Mouse (Mus musculus) liver, embryonic 12.5 days (tissue): ENCODE data around the gene Klf7. TPM values are rescaled to one million over a fixed set of nuclear protein-coding genes. Genes with fewer than 3 reads are reported as not detected.

Source experiments
- ATAC-seq: fragments of 200-750 bp; cut with Nextera tagmentation; 2 replicates; pipeline ENCODE4 v1.8.0; 2017; ENCODE audit warnings: moderate number of reproducible peaks, mild to moderate bottlenecking, moderate library complexity
- H3K27ac ChIP-seq: fragments of 300-500 bp; sonication (generic); 2 replicates; pipeline ENCODE4 v1.5.1; 2016; ENCODE audit warnings: mild to moderate bottlenecking
- H3K27me3 ChIP-seq: fragments of 300-500 bp; sonication (generic); replicated peaks from 2 replicates; pipeline ENCODE4 v1.6.1; 2016; ENCODE audit warnings: mild to moderate bottlenecking, moderate library complexity
- H3K36me3 ChIP-seq: fragments of 300-500 bp; sonication (generic); 2 replicates; pipeline ENCODE4 v1.6.1; 2016; ENCODE audit warnings: mild to moderate bottlenecking, moderate library complexity
- H3K4me1 ChIP-seq: fragments of 300-500 bp; sonication (generic); 2 replicates; pipeline ENCODE4 v1.6.1; 2016
- H3K4me2 ChIP-seq: fragments of 300-500 bp; sonication (generic); 2 replicates; pipeline ENCODE4 v1.6.1; 2016; ENCODE audit warnings: mild to moderate bottlenecking, moderate library complexity
- H3K4me3 ChIP-seq: fragments of 300-500 bp; sonication (generic); 2 replicates; pipeline ENCODE4 v1.5.1; 2016; ENCODE audit warnings: mild to moderate bottlenecking, moderate library complexity
- H3K9ac ChIP-seq: fragments of 300-500 bp; sonication (generic); 2 replicates; pipeline ENCODE4 v1.6.1; 2016; ENCODE audit warnings: mild to moderate bottlenecking, moderate library complexity
- H3K9me3 ChIP-seq: fragments of 300-500 bp; sonication (generic); replicated peaks from 2 replicates; pipeline ENCODE4 v1.6.1; 2016; ENCODE audit warnings: mild to moderate bottlenecking, moderate library complexity
- WGBS: fragments of 180-500 bp; shearing (Covaris S2); methylation state at CpG from one replicate; pipeline ENCODE4 v1.1.7; 2016; ENCODE audit not compliant: insufficient replicate concordance; 5-methylcytosine and 5-hydroxymethylcytosine counted together
- polyA plus RNA-seq: library from polyadenylated mRNA; unstranded; fragments of >200 nt; fragmentation: Nextera tagmentation; extraction: Ambion mirVana; gene quantifications from 2 replicates; pipeline ENCODE4 v1.2.1, GENCODE M21; 2016

Gene Klf7
- polyA plus RNA-seq, 1 experiment from 2014 or later: 7.8 TPM

DNA sequence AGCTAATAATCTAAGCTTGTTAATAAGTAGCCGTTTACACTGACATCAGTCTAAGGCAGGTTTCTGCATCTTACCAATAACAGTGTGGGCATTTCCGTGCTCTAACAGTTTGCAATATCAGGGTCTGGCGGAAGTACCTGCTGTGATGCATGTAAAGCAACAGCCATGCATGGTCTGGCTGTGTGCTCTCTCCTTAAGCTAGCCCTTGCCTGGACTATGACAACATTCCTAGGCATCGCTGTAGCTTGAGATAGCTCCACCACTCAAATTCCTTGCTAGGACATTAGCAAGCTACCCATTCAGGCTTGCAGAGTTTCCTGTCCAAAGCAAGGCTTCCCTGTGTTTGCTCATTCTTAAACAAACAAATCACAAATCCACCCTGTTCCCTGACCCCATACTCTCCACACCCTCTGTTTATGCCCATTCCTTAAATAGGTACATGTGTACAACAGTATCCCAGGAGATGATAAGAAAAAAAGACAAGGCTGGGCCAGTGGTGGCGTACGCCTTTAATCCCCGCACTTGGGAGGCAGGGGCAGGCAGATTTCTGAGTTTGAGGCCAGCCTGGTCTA is 85.1 kb downstream of the Klf7 start:
- H3K27ac ChIP-seq: no peak overlapping the region
- H3K4me2 ChIP-seq: no peak overlapping the region
- H3K36me3 ChIP-seq: peaks cover 16% of the 10 kb centered on the region; the same call in 1 of the 2 replicates
- no peak overlapping the region for H3K4me3 ChIP-seq
- ATAC-seq: peak; percentile 54
- H3K9me3 ChIP-seq: no peaks in the 10 kb centered on the region
- peaks cover 14% of the 10 kb centered on the region for H3K4me1 ChIP-seq
- no peaks in the 10 kb centered on the region for H3K27me3 ChIP-seq
- WGBS: 73% methylated on average over 7 of the region's 7 CpGs
- no peak overlapping the region for H3K9ac ChIP-seq

DNA sequence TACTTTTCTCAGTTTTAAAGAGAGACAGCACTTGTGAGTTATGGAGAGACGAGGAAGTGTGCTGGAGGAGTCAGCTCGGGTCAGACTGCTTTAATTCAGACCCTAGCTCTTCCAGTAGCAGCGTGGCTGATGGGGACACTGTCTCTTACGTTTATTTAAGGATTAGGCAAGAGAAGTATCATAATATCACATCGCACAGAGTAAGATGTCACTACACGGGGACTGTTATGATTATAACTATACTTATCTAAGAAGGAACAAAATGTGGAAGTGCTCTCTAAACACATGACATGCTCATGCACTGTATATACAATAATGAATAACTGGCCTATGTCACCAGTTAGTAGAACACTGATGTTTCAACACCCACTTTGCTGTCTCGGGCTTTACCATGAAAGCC is 86.3 kb downstream of the Klf7 start:
- no peak overlapping the region for H3K27ac ChIP-seq
- WGBS: 54% methylated on average over 7 of the region's 7 CpGs
- ATAC-seq: no peak

DNA sequence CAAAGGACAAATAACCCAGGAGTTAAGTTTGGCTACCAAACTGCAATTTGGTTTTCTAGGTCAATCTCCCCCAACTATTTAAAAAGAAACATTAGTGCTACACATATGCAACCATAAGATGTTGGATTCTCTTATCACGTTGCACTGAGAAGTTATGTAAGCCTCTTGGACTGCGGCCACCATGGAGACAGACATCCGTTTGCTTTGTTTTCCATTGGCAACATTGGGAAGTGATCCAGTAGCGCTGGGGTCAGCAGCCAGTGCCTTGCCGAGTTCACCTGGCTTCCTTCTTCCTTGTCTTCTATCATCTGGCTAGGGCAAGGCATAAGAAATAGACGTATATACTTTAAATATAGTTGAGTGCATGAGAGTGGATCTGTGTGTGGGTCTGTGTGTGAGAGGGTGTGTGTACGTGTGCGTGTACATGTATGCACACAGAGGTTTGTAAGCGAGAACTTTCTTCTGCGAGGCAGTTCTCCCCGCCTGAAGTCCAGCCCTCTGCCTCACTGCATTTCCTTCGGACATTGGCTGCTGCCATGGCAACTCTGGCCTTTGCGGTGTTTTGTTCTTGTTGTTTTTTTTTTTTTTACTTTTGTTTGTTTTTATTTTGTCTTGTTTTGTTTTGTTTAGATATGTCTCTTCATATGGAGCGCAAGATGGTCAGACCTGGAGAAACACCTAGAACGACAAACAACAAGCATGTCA is 86.8 kb downstream of the Klf7 start:
- Histone ChIP-seq H3K9me3 (no peaks in the 10 kb centered on the region), H3K4me2 (no peak overlapping the region), H3K27ac (no peak overlapping the region), H3K36me3 (peaks cover 15% of the 10 kb centered on the region; the same call in 1 of the 2 replicates), H3K27me3 (no peaks in the 10 kb centered on the region), H3K9ac (no peak overlapping the region), H3K4me3 (no peak overlapping the region), H3K4me1 (peaks cover 3% of the 10 kb centered on the region; the same call in 1 of the 2 replicates)
- 79% methylated on average over 15 of the region's 15 CpGs for WGBS
- ATAC-seq: no peak

More for the DNA sequence above, 86.3 kb downstream of the Klf7 start:
- peaks cover 16% of the 10 kb centered on the region; the same call in 1 of the 2 replicates for H3K36me3 ChIP-seq
- no peak overlapping the region for H3K4me3 ChIP-seq
- no peak overlapping the region for H3K4me2 ChIP-seq
- H3K9ac ChIP-seq: no peak overlapping the region
- H3K9me3 ChIP-seq: no peaks in the 10 kb centered on the region
- no peaks in the 10 kb centered on the region for H3K27me3 ChIP-seq
- H3K4me1 ChIP-seq: peaks cover 6% of the 10 kb centered on the region

DNA sequence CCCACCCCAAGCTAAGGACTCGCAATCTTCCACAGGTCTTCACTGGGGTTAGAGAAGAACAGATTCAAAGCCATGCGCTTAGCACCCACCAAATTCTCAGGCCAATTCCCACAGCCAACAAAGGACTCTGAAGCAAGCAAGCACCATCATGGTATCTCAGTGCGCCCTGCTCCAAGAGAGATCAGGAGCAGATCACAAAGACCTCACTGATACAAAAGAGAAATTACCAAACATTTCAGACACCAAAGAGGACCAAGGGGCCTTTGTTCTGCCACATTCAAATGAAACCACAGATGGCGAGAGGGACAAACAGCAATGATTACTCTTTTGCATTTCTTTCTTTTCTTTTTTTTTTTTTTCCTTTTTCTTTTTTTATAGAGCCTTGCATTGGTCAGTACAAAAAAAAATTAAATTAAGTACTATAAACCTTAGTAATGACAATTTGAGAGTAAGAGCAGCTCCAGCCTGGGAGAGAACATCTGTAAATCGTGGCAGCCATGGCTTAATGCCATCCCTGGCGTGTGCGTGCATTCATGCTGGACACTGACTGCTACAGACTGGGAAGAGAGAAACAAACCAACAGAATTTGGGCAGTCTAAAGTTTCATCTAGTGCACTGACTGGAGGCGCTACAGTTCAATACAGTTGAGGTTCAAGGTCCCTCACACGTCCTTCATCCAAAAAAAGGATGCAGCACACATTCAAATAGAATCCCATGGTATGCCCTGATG is 89.4 kb downstream of the Klf7 start:
- Histone ChIP-seq H3K9me3 (no peaks in the 10 kb centered on the region), H3K4me3 (no peak overlapping the region), H3K4me1 (no peaks in the 10 kb centered on the region; the same call in 1 of the 2 replicates), H3K27ac (no peak overlapping the region), H3K27me3 (no peaks in the 10 kb centered on the region), H3K9ac (no peak overlapping the region), H3K36me3 (peaks cover 13% of the 10 kb centered on the region; the same call in 1 of the 2 replicates), H3K4me2 (no peak overlapping the region)
- no peak for ATAC-seq
- WGBS: 79% methylated on average over 9 of the region's 9 CpGs

DNA sequence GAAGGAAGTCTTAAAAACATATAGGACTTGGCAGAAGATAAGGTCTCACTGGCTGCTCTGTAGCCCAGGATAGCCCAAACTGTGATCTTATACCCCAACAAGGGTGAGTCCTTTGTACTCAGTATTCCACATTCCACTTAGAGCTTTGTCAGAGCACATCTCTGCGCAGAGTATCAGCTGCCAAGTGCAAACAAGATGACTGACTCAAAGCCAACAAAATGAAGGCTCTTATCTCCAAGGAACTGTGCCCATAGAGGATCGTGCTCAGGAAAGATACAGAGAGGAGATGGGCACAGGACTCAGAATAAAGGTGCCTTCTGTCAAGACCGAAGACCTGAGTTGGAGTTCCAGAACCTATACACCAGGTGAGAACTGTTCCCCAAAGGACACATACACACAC is 100.1 kb downstream of the Klf7 start:
- H3K27me3 ChIP-seq: peaks cover 10% of the 10 kb centered on the region
- H3K27ac ChIP-seq: no peak overlapping the region
- no peak overlapping the region for H3K4me2 ChIP-seq
- ATAC-seq: no peak
- H3K36me3 ChIP-seq: no peaks in the 10 kb centered on the region
- no peak overlapping the region for H3K9ac ChIP-seq
- 62% methylated on average over 3 of the region's 3 CpGs for WGBS
- H3K9me3 ChIP-seq: no peaks in the 10 kb centered on the region
- no peak overlapping the region for H3K4me3 ChIP-seq
- H3K4me1 ChIP-seq: 0 out of 2 replicates have a peak, but pooled peaks cover 15% of the 10 kb centered on the region

DNA sequence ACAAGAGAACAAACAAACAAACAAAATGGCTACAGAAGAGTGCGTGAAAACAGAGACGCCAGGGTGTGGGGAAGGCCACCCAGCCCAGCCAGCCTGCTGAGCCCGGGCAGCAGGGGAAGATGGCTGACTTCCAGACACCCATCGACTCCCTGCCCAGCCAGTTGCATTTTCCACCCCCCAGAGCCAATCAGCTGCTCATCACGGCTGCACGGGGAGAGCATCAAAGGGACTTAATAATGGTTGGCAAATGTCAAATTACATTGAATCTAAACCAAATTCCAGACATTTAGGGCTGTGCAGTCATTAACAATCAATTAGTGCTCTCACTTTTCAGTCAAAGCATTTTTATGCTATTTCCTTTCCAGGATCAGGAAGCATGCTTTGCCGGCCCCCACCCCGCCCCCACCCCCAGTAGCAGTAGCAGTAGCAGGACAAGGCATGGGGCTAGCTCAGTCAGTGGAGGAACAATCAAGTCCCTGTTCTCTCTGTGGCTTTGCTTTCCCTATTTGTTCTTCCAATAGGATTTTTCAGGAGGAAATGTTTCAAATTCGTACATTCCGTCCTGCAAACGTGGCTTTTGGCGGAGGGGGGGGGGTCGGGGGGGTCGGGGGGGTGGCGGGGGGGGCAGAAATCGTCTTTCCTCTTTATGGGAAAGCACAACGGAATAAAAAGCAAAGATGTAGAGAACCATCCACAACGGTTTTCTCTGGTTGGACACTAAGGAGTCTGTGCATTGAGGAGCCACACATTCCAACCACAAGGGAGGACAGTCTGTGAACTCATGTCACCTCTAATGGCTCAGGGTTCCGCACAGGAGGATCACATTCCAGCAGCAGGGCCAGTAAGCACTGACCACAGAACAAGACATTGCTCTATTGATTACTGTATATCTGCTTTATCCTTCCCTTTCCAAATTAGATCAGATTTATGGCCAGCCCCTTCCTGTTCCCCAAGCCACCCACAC is 101.1 kb downstream of the Klf7 start:
- 32% methylated on average over 18 of the region's 19 CpGs for WGBS
- 0 out of 2 replicates have a peak, but pooled peaks cover 15% of the 10 kb centered on the region for H3K4me1 ChIP-seq
- peaks cover 10% of the 10 kb centered on the region for H3K27me3 ChIP-seq
- H3K4me2 ChIP-seq: 0 out of 2 replicates have a peak overlapping the region, but pooled peaks have one; percentile 24
- H3K9me3 ChIP-seq: no peaks in the 10 kb centered on the region
- no peaks in the 10 kb centered on the region for H3K36me3 ChIP-seq
- no peak for ATAC-seq
- no peak overlapping the region for H3K4me3 ChIP-seq
- no peak overlapping the region for H3K9ac ChIP-seq
- H3K27ac ChIP-seq: no peak overlapping the region

DNA sequence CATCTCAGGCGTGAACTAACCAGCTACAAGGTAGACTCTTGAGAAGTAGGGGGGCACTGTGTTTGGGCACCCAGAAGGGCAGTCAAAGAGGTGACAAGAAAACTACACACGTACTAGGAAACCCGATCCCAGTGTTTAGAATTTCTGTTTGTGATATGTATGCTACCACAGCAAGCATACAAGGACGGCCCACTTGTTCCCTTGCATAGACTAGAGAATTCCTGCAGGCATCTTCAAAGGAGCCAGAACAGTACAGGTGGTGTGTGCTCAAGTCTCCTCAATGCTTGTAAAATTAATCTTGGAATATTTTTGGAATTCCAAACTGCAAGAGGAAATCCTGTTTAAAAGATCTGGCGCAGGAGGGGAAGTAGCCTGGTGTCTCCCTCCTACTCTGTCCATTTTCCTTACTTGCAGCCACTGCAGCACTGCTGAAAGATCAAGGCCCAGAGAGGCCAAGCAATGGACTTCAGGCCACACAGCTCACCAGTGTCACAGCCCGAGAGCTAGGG is 102.9 kb downstream of the Klf7 start:
- H3K4me3 ChIP-seq: no peak overlapping the region
- 29% methylated on average over 6 of the region's 6 CpGs for WGBS
- no peaks in the 10 kb centered on the region for H3K9me3 ChIP-seq
- peaks cover 10% of the 10 kb centered on the region for H3K27me3 ChIP-seq
- no peaks in the 10 kb centered on the region for H3K36me3 ChIP-seq
- no peak overlapping the region for H3K9ac ChIP-seq
- no peak overlapping the region for H3K27ac ChIP-seq
- H3K4me2 ChIP-seq: peak overlapping the region; percentile 26; the same call in 1 of the 2 replicates
- no peak for ATAC-seq
- 0 out of 2 replicates have a peak, but pooled peaks cover 15% of the 10 kb centered on the region for H3K4me1 ChIP-seq

DNA sequence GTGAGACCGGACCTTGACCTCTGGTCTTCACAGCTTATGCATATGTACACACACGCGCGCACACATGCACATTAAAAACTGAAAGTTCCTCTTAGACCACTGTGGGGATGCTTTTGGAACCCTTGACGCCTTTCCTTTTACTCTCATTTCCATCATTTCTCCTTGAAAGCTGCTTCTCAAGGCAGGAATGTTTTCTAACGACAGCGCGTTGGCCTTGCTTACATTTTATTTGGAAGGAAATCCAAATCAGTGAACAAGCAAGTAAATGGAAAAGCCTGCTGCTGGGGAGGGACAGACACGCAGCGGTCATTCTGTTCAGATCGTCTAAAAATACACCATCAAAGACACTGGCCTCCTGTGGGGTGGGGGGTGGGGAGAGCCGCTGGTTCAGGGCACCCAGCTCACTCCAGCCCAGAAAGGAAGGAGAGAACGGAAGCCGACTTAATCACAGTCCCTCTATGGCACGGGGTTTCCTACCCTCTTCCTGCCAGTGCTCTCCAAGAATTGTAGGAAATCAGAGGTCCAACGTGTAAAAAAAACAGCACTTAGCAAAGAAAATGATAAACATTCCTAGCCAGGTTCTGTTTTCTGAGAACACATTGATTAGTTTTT is 103.5 kb downstream of the Klf7 start:
- Histone ChIP-seq H3K4me2 (peak overlapping the region; percentile 26; the same call in 1 of the 2 replicates), H3K9ac (no peak overlapping the region), H3K36me3 (no peaks in the 10 kb centered on the region), H3K4me3 (no peak overlapping the region), H3K27me3 (peaks cover 10% of the 10 kb centered on the region), H3K4me1 (0 out of 2 replicates have a peak, but pooled peaks cover 15% of the 10 kb centered on the region), H3K27ac (no peak overlapping the region), H3K9me3 (no peaks in the 10 kb centered on the region)
- WGBS: 29% methylated on average over 16 of the region's 16 CpGs
- ATAC-seq: no peak

DNA sequence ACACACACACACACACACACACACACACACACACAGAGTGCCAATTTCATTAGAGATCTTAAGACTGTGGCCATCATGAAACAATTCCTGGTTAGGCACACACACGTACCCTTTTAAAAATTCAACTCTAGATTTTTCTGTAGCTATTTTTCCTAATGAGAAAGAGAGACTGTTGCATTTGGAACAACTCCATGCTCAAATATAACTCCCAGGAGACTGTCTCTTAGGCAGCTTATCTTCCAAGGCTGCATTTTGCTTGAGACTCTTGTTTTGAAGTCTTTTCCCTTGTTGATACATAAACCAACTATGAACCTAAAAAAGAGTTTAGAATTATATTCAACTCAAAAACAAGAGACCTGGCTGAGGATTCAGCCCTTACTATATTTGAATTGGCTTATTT is 108.0 kb downstream of the Klf7 start:
- H3K4me2 ChIP-seq: no peak overlapping the region
- H3K4me1 ChIP-seq: 0 out of 2 replicates have a peak, but pooled peaks cover 6% of the 10 kb centered on the region
- peaks cover 3% of the 10 kb centered on the region; the same call in 1 of the 2 replicates for H3K27me3 ChIP-seq
- 80% methylated on average over 1 of the region's 1 CpGs for WGBS
- H3K36me3 ChIP-seq: no peaks in the 10 kb centered on the region
- no peak overlapping the region for H3K4me3 ChIP-seq
- H3K9me3 ChIP-seq: no peaks in the 10 kb centered on the region
- no peak for ATAC-seq
- no peak overlapping the region for H3K27ac ChIP-seq
- no peak overlapping the region for H3K9ac ChIP-seq

DNA sequence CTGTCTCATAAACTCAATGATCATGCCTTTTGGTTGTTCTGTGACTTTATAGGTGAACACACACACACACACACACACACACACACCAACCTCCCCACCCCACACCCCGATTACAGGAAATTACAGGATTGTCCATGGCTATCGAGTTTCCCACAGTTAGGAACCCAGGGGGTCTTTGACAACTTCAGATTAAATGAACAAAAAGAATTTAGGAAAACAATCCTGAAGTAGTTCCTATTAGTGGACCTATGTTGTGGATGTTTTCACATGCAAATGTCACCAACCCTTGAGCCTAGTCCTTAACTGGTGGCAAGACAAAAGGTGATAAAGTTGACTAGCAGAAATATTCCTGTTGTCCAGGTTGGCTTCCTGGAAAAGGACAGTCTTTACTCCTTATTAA is 113.1 kb downstream of the Klf7 start:
- no peak overlapping the region for H3K4me2 ChIP-seq
- no peak overlapping the region for H3K9ac ChIP-seq
- no peaks in the 10 kb centered on the region for H3K9me3 ChIP-seq
- no peaks in the 10 kb centered on the region for H3K27me3 ChIP-seq
- no peaks in the 10 kb centered on the region for H3K4me1 ChIP-seq
- WGBS: 35% methylated on average over 2 of the region's 2 CpGs
- no peak for ATAC-seq
- H3K4me3 ChIP-seq: no peak overlapping the region
- no peak overlapping the region for H3K27ac ChIP-seq
- no peaks in the 10 kb centered on the region for H3K36me3 ChIP-seq

DNA sequence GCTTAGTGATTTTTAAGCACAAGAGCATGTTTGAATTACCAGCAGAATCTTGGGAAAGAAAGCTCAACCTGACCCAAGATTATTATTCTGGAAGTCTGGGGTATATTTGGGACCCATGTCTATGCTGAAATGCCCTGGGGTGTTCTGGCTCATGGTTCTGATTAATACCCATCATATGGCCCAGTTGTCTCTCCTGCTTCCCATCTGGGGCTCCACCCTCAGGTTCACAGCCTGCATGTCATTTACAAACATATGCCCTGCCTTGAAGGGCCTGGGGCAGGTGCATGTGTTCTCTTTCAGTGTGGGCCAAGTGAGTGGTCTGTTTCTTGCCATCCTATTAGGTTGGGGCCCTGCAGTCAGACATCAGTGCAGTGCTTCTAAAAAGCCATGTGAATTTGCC is 114.1 kb downstream of the Klf7 start:
- no peaks in the 10 kb centered on the region for H3K9me3 ChIP-seq
- ATAC-seq: no peak
- H3K4me3 ChIP-seq: no peak overlapping the region
- H3K9ac ChIP-seq: no peak overlapping the region
- H3K27ac ChIP-seq: no peak overlapping the region
- H3K4me1 ChIP-seq: no peaks in the 10 kb centered on the region
- H3K27me3 ChIP-seq: no peaks in the 10 kb centered on the region
- no peak overlapping the region for H3K4me2 ChIP-seq
- no peaks in the 10 kb centered on the region for H3K36me3 ChIP-seq
